Mouse (Mus musculus): Measurements from ENCODE around the gene Rpgrip1. TPM values are rescaled to one million over a fixed set of nuclear protein-coding genes. Genes with fewer than 3 reads are reported as not detected.
A peak's percentile ranks its signal among the peaks of the same experiment; 100 is the strongest.

Gene Rpgrip1
- total and polyA plus RNA-seq, 2 experiments from 2014 or later: 10.9 to 53.7 TPM

DNA sequence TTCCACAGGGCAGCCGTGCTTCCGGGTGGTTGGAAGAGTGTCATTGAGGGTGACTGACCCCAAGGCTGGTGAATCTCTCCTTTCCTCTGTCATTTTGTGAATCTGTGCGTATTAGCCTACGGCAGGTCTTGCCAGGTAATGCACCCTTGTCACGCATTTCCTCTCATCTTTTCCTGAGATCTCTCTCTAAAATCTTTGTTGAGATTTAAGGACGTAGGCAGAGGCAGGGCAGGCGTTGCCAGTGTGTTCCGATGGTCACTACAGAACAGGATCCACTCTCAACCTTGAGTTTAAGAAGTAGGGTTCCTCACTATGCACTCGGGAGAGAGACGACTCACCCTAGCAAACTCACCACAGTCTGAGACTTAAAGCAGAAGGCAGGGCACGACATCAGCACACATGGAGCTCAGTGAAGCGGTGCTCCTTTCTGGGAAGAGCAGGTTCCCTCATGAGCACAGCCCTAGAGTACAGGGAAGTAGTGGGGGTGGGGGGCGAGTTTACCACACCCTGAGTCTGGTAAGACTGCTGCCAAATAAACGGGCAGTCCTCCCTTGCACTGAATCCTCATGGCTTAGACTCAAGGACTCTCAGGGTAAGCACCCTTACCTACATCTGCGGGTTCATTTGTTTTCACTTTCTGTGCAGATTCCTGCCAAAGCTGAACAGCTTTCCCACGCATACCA, 31.1 kb downstream of the Rpgrip1 start:
- TF ChIP-seq CTCF (IDR thresholded peaks at IDR 0.05; ENCODE audit: low read depth): no peak
- 76% methylated on average over 16 of the region's 16 CpGs for WGBS
- no peak overlapping the region for H3K4me2 ChIP-seq (ENCODE audit: low read depth, low read length)
- no peaks in the 10 kb centered on the region for H3K4me1 ChIP-seq (ENCODE audit: insufficient read depth, low read length)
- no peaks in the 10 kb centered on the region for H3K36me3 ChIP-seq (ENCODE audit: insufficient read depth, low read length)
- H3K9me3 ChIP-seq (ENCODE audit: low read length): no peaks in the 10 kb centered on the region
- H3K4me3 ChIP-seq (ENCODE audit: low read length): no peak overlapping the region
- no peaks in the 10 kb centered on the region for H3K27me3 ChIP-seq (ENCODE audit: insufficient read depth, low read length)
- no peak overlapping the region for H3K27ac ChIP-seq
- H3K9ac ChIP-seq (replicated peaks; ENCODE audit: low read length): no peak overlapping the region
- DNase-seq (ENCODE audit: low spot score) (no peak), ATAC-seq (no peak)

DNA sequence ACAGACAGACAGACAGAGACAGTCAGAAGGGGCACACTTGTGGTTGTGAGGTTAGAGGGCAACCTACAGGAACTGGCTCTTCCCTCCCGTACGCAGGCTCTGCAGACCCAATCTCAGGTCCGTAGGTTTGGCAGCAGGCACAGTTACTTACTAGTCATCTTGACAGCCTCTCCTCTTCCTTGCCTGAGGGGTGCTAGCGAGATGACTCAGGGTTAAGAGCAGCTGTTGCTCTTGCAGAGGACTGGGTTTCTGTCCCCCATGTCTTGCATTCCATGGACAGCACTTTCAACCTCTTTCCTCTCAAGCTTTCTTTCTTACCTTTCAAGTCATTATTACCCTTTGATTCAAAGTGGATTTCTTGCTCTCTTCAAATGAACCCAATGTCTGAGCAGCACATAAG, 33.7 kb downstream of the Rpgrip1 start:
- Histone ChIP-seq H3K9ac (replicated peaks; ENCODE audit: low read length) (no peak overlapping the region), H3K4me3 (ENCODE audit: low read length) (no peak overlapping the region), H3K36me3 (ENCODE audit: insufficient read depth, low read length) (no peaks in the 10 kb centered on the region), H3K27me3 (ENCODE audit: insufficient read depth, low read length) (no peaks in the 10 kb centered on the region), H3K9me3 (ENCODE audit: low read length) (no peaks in the 10 kb centered on the region), H3K27ac (no peak overlapping the region), H3K4me2 (ENCODE audit: low read depth, low read length) (no peak overlapping the region), H3K4me1 (ENCODE audit: insufficient read depth, low read length) (no peaks in the 10 kb centered on the region)
- no peak for TF ChIP-seq CTCF (IDR thresholded peaks at IDR 0.05; ENCODE audit: low read depth)
- no peak for DNase-seq (ENCODE audit: low spot score)
- WGBS: 76% methylated on average over 4 of the region's 4 CpGs
- no peak for ATAC-seq

DNA sequence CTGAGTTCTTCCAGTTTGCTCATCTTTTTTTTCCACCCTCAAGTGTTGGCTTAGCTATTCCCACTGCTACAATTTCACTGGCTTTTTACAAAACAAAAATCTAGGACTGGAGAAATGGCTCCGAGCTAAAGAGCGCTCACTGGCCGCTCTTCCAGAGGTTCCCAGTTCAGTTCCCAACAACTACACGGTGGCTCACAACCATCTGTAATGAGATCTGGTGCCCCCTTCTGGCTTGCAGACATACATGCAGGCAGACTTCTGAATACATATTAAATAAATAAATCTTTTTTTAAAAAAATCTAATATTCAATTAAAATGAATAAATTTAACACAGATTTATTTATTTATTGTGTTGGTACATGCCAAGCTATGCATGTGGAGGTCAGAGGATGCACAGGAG, 36.0 kb downstream of the Rpgrip1 start:
- peak; percentile 5 for DNase-seq (ENCODE audit: low spot score)
- no peak overlapping the region for H3K4me3 ChIP-seq (ENCODE audit: low read length)
- H3K36me3 ChIP-seq (ENCODE audit: insufficient read depth, low read length): no peaks in the 10 kb centered on the region
- ATAC-seq: no peak
- H3K9me3 ChIP-seq (ENCODE audit: low read length): no peaks in the 10 kb centered on the region
- 60% methylated on average over 4 of the region's 4 CpGs for WGBS
- TF ChIP-seq CTCF (IDR thresholded peaks at IDR 0.05; ENCODE audit: low read depth): peak; percentile 38
- no peak overlapping the region for H3K9ac ChIP-seq (replicated peaks; ENCODE audit: low read length)
- H3K4me2 ChIP-seq (ENCODE audit: low read depth, low read length): no peak overlapping the region
- no peaks in the 10 kb centered on the region for H3K4me1 ChIP-seq (ENCODE audit: insufficient read depth, low read length)
- no peaks in the 10 kb centered on the region for H3K27me3 ChIP-seq (ENCODE audit: insufficient read depth, low read length)
- H3K27ac ChIP-seq: no peak overlapping the region

DNA sequence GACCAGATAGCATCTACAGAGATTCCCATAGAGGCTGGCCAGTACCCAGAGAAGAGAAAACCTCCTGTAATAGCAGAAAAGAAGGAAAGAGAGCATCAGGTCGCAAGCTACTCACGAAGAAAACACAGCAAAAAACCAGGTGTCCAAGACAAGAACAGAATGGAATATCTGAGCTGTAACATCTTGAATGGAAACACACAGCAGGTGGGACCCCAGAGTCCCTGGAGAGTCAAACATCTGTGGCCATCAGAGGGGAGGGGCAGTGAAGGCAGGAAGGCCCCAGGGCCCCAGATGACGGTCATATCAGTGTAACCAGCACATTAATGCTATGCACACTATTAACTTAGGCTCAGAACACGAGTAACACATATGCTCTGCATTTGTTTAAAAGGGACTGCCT, 39.4 kb downstream of the Rpgrip1 start:
- ATAC-seq: no peak
- H3K9ac ChIP-seq (replicated peaks; ENCODE audit: low read length): no peak overlapping the region
- H3K36me3 ChIP-seq (ENCODE audit: insufficient read depth, low read length): no peaks in the 10 kb centered on the region
- no peaks in the 10 kb centered on the region for H3K4me1 ChIP-seq (ENCODE audit: insufficient read depth, low read length)
- H3K4me3 ChIP-seq (ENCODE audit: low read length): no peak overlapping the region
- DNase-seq (ENCODE audit: low spot score): no peak
- WGBS: 53% methylated on average over 4 of the region's 4 CpGs
- no peaks in the 10 kb centered on the region for H3K9me3 ChIP-seq (ENCODE audit: low read length)
- no peak for TF ChIP-seq CTCF (IDR thresholded peaks at IDR 0.05; ENCODE audit: low read depth)
- H3K27ac ChIP-seq: no peak overlapping the region
- no peak overlapping the region for H3K4me2 ChIP-seq (ENCODE audit: low read depth, low read length)
- no peaks in the 10 kb centered on the region for H3K27me3 ChIP-seq (ENCODE audit: insufficient read depth, low read length)

DNA sequence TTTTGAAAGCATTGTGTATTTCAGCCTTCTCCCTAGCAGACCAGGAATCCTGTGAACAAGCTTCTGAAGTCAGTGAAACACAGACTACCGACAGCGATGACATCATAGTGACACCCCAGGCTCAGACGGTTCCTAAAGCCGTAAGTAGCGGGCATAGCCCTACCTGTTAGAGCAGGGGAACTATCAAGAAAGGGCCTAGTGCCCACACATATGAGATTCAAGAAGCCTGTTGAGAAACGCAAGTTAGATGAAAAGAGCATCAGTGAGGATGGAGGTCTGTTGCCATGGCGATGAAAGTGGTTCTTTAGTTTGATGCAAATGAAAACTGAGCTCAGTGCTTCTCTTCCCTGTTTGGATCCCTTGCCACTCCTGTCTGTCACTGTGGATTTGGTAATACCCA, 41.7 kb downstream of the Rpgrip1 start:
- peak; percentile 43 for DNase-seq (ENCODE audit: low spot score)
- no peaks in the 10 kb centered on the region for H3K4me1 ChIP-seq (ENCODE audit: insufficient read depth, low read length)
- no peak overlapping the region for H3K4me3 ChIP-seq (ENCODE audit: low read length)
- TF ChIP-seq CTCF (IDR thresholded peaks at IDR 0.05; ENCODE audit: low read depth): no peak
- peak overlapping the region; percentile 61; the same call in 1 of the 2 replicates for H3K27ac ChIP-seq
- no peaks in the 10 kb centered on the region for H3K36me3 ChIP-seq (ENCODE audit: insufficient read depth, low read length)
- no peaks in the 10 kb centered on the region for H3K9me3 ChIP-seq (ENCODE audit: low read length)
- peak; percentile 74 for ATAC-seq
- no peak overlapping the region for H3K9ac ChIP-seq (replicated peaks; ENCODE audit: low read length)
- 21% methylated on average over 7 of the region's 7 CpGs for WGBS
- H3K4me2 ChIP-seq (ENCODE audit: low read depth, low read length): peak overlapping the region; percentile 22; the same call in 1 of the 2 replicates
- H3K27me3 ChIP-seq (ENCODE audit: insufficient read depth, low read length): no peaks in the 10 kb centered on the region

DNA sequence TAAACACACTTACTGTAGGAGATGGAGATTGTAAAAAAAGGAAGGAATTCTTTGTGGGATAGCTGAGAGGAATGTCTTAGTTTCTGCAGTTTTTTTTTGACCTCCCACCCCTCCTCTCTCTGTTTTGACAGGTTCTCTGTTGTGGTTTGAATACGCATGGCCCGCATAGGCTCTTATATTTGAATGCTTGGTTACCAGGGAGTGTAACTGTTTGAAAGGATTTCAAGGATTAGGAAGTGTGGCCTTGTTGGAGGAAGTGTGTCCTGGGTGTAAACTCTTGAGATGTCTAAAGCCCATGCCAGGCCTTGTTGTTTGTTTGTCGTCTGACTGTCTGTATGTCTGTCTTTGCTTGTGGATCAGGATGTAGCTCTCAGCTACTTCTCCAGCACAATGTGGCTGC, 42.1 kb downstream of the Rpgrip1 start:
- Histone ChIP-seq H3K9me3 (ENCODE audit: low read length) (no peaks in the 10 kb centered on the region), H3K27me3 (ENCODE audit: insufficient read depth, low read length) (no peaks in the 10 kb centered on the region), H3K4me3 (ENCODE audit: low read length) (no peak overlapping the region), H3K9ac (replicated peaks; ENCODE audit: low read length) (no peak overlapping the region), H3K36me3 (ENCODE audit: insufficient read depth, low read length) (no peaks in the 10 kb centered on the region), H3K4me2 (ENCODE audit: low read depth, low read length) (no peak overlapping the region), H3K4me1 (ENCODE audit: insufficient read depth, low read length) (no peaks in the 10 kb centered on the region), H3K27ac (0 out of 2 replicates have a peak overlapping the region, but pooled peaks have one; percentile 61)
- WGBS: 25% methylated on average over 3 of the region's 3 CpGs
- TF ChIP-seq CTCF (IDR thresholded peaks at IDR 0.05; ENCODE audit: low read depth): no peak
- no peak for DNase-seq (ENCODE audit: low spot score)
- ATAC-seq: no peak

DNA sequence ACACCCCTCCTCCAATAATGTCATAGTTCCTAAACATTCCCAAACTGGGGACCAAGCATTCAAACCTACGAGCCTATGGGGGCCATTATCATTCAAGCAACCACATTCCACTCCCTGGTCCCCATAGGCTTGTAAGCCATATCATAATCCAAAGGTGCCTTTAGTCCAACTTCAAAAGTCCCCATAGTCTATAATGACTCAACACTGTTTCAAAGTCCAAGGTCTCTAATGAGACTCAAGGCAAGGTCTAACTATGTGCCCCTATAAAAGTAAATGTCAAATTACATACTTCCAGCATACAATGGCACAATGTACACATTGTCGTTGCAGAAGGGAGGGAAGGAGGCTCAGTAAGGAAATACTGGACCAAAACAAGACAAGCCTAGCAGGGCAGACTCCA, 44.5 kb downstream of the Rpgrip1 start:
- no peak for TF ChIP-seq CTCF (IDR thresholded peaks at IDR 0.05; ENCODE audit: low read depth)
- H3K4me3 ChIP-seq (ENCODE audit: low read length): no peak overlapping the region
- no peaks in the 10 kb centered on the region for H3K4me1 ChIP-seq (ENCODE audit: insufficient read depth, low read length)
- no peak for ATAC-seq
- no peaks in the 10 kb centered on the region for H3K27me3 ChIP-seq (ENCODE audit: insufficient read depth, low read length)
- H3K4me2 ChIP-seq (ENCODE audit: low read depth, low read length): no peak overlapping the region
- H3K36me3 ChIP-seq (ENCODE audit: insufficient read depth, low read length): no peaks in the 10 kb centered on the region; the same call in 1 of the 2 replicates
- 91% methylated on average over 2 of the region's 2 CpGs for WGBS
- H3K9me3 ChIP-seq (ENCODE audit: low read length): no peaks in the 10 kb centered on the region
- H3K27ac ChIP-seq: no peak overlapping the region
- no peak overlapping the region for H3K9ac ChIP-seq (replicated peaks; ENCODE audit: low read length)
- no peak for DNase-seq (ENCODE audit: low spot score)

Measured in hindbrain, postnatal 0 days (tissue).